Mouse (Mus musculus) mesoderm, embryonic 11.5 days (tissue): Measurements from ENCODE around the gene Galr2.

ENCODE experiments used
- DNase-seq: peaks from one replicate; pipeline ENCODE4 v3.0.0-alpha.2; 2012; ENCODE audit warnings: low read depth, low spot score

Gene Galr2

GRCm38 (mm10) chr11:116307019-116307725 is 26.4 kb downstream of the Galr2 start, which contains the start of gene Exoc7:
Gene Exoc7, minus strand, starts transcription at chr11:116307233.
- DNase-seq, result no peak

- no peak for DNase-seq
These were observed 27.2 kb downstream of the Galr2 start for GRCm38 (mm10) chr11:116307762-116308531.

GRCm38 (mm10) chr11:116309601-116310000 is 28.9 kb downstream of the Galr2 start:
- no peak for DNase-seq

GRCm38 (mm10) chr11:116311169-116311568 is 30.4 kb downstream of the Galr2 start:
- DNase-seq, result no peak

- DNase-seq, result no peak
These were observed 31.6 kb downstream of the Galr2 start for GRCm38 (mm10) chr11:116312359-116312758.

GRCm38 (mm10) chr11:116318719-116319659 is 38.2 kb downstream of the Galr2 start:
- DNase-seq, result peak; percentile 82

GRCm38 (mm10) chr11:116326963-116327603 is 46.3 kb downstream of the Galr2 start:
- DNase-seq, result no peak

GRCm38 (mm10) chr11:116329314-116330210 is 48.8 kb downstream of the Galr2 start:
- no peak for DNase-seq

GRCm38 (mm10) chr11:116330211-116330518 is 49.4 kb downstream of the Galr2 start:
- no peak for DNase-seq

GRCm38 (mm10) chr11:116332232-116332982 is 51.7 kb downstream of the Galr2 start:
- DNase-seq, result peak; percentile 56

GRCm38 (mm10) chr11:116332983-116333270 is 52.2 kb downstream of the Galr2 start:
- no peak for DNase-seq
